Mouse (Mus musculus): ENCODE data around the gene Chmp5. TPM values are rescaled to one million over a fixed set of nuclear protein-coding genes. Genes with fewer than 3 reads are reported as not detected.
A peak's percentile ranks its signal among the peaks of the same experiment; 100 is the strongest.
"Not testable (repeated sequence)": the region's sequence is repeated elsewhere in the genome, so short reads cannot be mapped to it uniquely, and the experiment has no call there.

Gene Chmp5
- total RNA-seq (2021), result 10 to 100 TPM; 37.9 to 38.5 TPM

GRCm38 (mm10) chr4:40948160-40948708 lies at the start of gene Chmp5, which contains the start of gene Bag1:
Gene Chmp5, plus strand, starts transcription at chr4:40948407.
Gene Bag1, minus strand, starts transcription at chr4:40948294.
- DNase-seq, result peak; percentile 100

- no peak for DNase-seq
These were observed 49.6 kb upstream of the Chmp5 start for GRCm38 (mm10) chr4:40898476-40899044.

- no peak for DNase-seq
These were observed 48.9 kb upstream of the Chmp5 start for GRCm38 (mm10) chr4:40899264-40899663.

GRCm38 (mm10) chr4:40900071-40900470 lies 48.1 kb upstream of the Chmp5 start:
- no peak for DNase-seq

GRCm38 (mm10) chr4:40900612-40901011 lies 47.6 kb upstream of the Chmp5 start:
- no peak for DNase-seq

GRCm38 (mm10) chr4:40906298-40906697 lies 41.9 kb upstream of the Chmp5 start:
- peak; percentile 17 for DNase-seq

- DNase-seq, result peak; percentile 63
These were observed 39.8 kb upstream of the Chmp5 start for GRCm38 (mm10) chr4:40908261-40908969.

GRCm38 (mm10) chr4:40914287-40914867 lies 33.8 kb upstream of the Chmp5 start:
- DNase-seq, result no peak

GRCm38 (mm10) chr4:40915947-40916346 lies 32.3 kb upstream of the Chmp5 start:
- no peak for DNase-seq

GRCm38 (mm10) chr4:40916592-40917155 lies 31.5 kb upstream of the Chmp5 start:
- DNase-seq, result no peak

- DNase-seq, result peak; percentile 60
These were observed 28.4 kb upstream of the Chmp5 start, which contains the start of gene Spink4 for GRCm38 (mm10) chr4:40919785-40920184. Gene Spink4, plus strand, starts transcription at chr4:40920052.

GRCm38 (mm10) chr4:40920576-40920975 lies 27.6 kb upstream of the Chmp5 start:
- no peak for DNase-seq

- DNase-seq, result no peak
These were observed 26.9 kb upstream of the Chmp5 start for GRCm38 (mm10) chr4:40921288-40921687.

- DNase-seq, result no peak
These were observed 25.0 kb upstream of the Chmp5 start for GRCm38 (mm10) chr4:40923087-40923651.

GRCm38 (mm10) chr4:40925568-40925967 lies 22.6 kb upstream of the Chmp5 start:
- no peak for DNase-seq

- no peak for DNase-seq
These were observed 19.2 kb upstream of the Chmp5 start for GRCm38 (mm10) chr4:40929046-40929445.

- DNase-seq, result no peak
These were observed 14.5 kb upstream of the Chmp5 start for GRCm38 (mm10) chr4:40933694-40934093.

GRCm38 (mm10) chr4:40934369-40934768 lies 13.8 kb upstream of the Chmp5 start:
- not testable (repeated sequence) for DNase-seq

GRCm38 (mm10) chr4:40936175-40936839 lies 11.9 kb upstream of the Chmp5 start:
- DNase-seq, result peak; percentile 71

GRCm38 (mm10) chr4:40938793-40939192 lies 9.4 kb upstream of the Chmp5 start:
- DNase-seq, result no peak

GRCm38 (mm10) chr4:40943651-40944050 lies 4.6 kb upstream of the Chmp5 start:
- DNase-seq, result no peak

GRCm38 (mm10) chr4:40946516-40947121 lies 1.6 kb upstream of the Chmp5 start:
- DNase-seq, result no peak

Data from heart, postnatal 4 days (tissue).